Mouse (Mus musculus): ENCODE results near the gene Sdk1. TPM values are rescaled to one million over a fixed set of nuclear protein-coding genes. Genes with fewer than 3 reads are reported as not detected.

The Sdk1 gene
- total and polyA plus RNA-seq, 3 experiments: 0.04 to 0.87 TPM; not detected in 1

GRCm38 (mm10) chr5:141591246-141591645, 350.0 kb downstream of the Sdk1 start:
- in situ Hi-C loops (cut with MboI; ENCODE audit: low pct_ligation_motif_present, low pct_unique_long_range_greater_than_20kb, low sequenced_read_pairs): no loop called here
- Histone ChIP-seq H3K27ac (ENCODE audit: insufficient read depth, low read depth) (no peak overlapping the region), H3K4me2 (ENCODE audit: insufficient read depth, low read depth, poor library complexity, severe bottlenecking) (no peak overlapping the region), H3K36me3 (replicated peaks in 1 of 2; ENCODE audit: control insufficient read depth in 1 of 2, insufficient read depth in 1 of 2, low read length in 1 of 2) (no peaks in the 10 kb centered on the region), H3K79me2 (replicated peaks; ENCODE audit: control insufficient read depth, extremely low read depth, insufficient read depth, poor library complexity, severe bottlenecking) (no peaks in the 10 kb centered on the region), H3K27me3 (replicated peaks) (no peaks in the 10 kb centered on the region), H3K9ac (ENCODE audit: insufficient read depth, low read depth) (no peak overlapping the region), H3K4me1 (ENCODE audit: control insufficient read depth in 1 of 2, insufficient read depth in 2 of 2) (peaks cover 0 to 26% of the 10 kb centered on the region in 2 experiments; a peak in 2 of 4 replicates), H3K4me3 (replicated peaks in 1 of 3; ENCODE audit: low read depth in 2 of 3, low read length in 2 of 3, poor library complexity in 1 of 3) (no peak overlapping the region), H3K9me3 (replicated peaks; ENCODE audit: low read length) (no peaks in the 10 kb centered on the region)
- dilution Hi-C loops (cut with MboI; ENCODE audit: extremely low pct_ligation_motif_present, extremely low pct_unique_long_range_greater_than_20kb, low sequenced_read_pairs): no loop called here
- DNase-seq (ENCODE audit: extremely low read depth): no peak
- TF ChIP-seq ZMIZ1 (IDR thresholded peaks at IDR 0.05; ENCODE audit: low read depth, low read length): no peak
- TF ChIP-seq KAT2A (IDR thresholded peaks at IDR 0.05; ENCODE audit: insufficient replicate concordance, low read length): no peak
- no peak for TF ChIP-seq POLR2AphosphoS2 (IDR thresholded peaks at IDR 0.05; ENCODE audit: low read depth, low read length)
- TF ChIP-seq MYC (IDR thresholded peaks at IDR 0.05; ENCODE audit: low read depth, low read length): no peak
- no peak for TF ChIP-seq CHD1 (IDR thresholded peaks at IDR 0.05; ENCODE audit: low read depth, low read length)
- TF ChIP-seq MEF2A (IDR thresholded peaks at IDR 0.05; ENCODE audit: borderline replicate concordance, low read depth, low read length): no peak
- no peak for TF ChIP-seq HCFC1 (IDR thresholded peaks at IDR 0.05; ENCODE audit: low read depth, low read length)
- no peak for TF ChIP-seq BHLHE40 (IDR thresholded peaks at IDR 0.05; ENCODE audit: low read depth, low read length)
- TF ChIP-seq E2F4 (IDR thresholded peaks at IDR 0.05; ENCODE audit: insufficient replicate concordance, low read depth, low read length): no peak
- TF ChIP-seq PAX5 (IDR thresholded peaks at IDR 0.05; ENCODE audit: low read length): no peak
- TF ChIP-seq USF2 (conservative IDR thresholded peaks at IDR 0.05; ENCODE audit: low read depth, low read length): no peak
- no peak for TF ChIP-seq UBTF (IDR thresholded peaks at IDR 0.05; ENCODE audit: low read depth, low read length)
- TF ChIP-seq USF1 (IDR thresholded peaks at IDR 0.05; ENCODE audit: low read depth, low read length): no peak
- no peak for TF ChIP-seq ETS1 (conservative IDR thresholded peaks at IDR 0.05; ENCODE audit: low read depth, low read length)
- no peak for TF ChIP-seq JUN (IDR thresholded peaks at IDR 0.05; ENCODE audit: insufficient read depth, low read depth, low read length)
- no peak for TF ChIP-seq JUND (conservative IDR thresholded peaks at IDR 0.05; ENCODE audit: low read depth, low read length)
- no peak for TF ChIP-seq IRF4 (IDR thresholded peaks at IDR 0.05; ENCODE audit: low read depth, low read length)
- no peak for TF ChIP-seq POLR2A (IDR thresholded peaks at IDR 0.05; ENCODE audit: low read depth, low read length)
- TF ChIP-seq MAFK (IDR thresholded peaks at IDR 0.05; ENCODE audit: insufficient replicate concordance, low read length): no peak
- TF ChIP-seq GABPA (IDR thresholded peaks at IDR 0.05; ENCODE audit: insufficient replicate concordance, low read depth, low read length): no peak

DNA sequence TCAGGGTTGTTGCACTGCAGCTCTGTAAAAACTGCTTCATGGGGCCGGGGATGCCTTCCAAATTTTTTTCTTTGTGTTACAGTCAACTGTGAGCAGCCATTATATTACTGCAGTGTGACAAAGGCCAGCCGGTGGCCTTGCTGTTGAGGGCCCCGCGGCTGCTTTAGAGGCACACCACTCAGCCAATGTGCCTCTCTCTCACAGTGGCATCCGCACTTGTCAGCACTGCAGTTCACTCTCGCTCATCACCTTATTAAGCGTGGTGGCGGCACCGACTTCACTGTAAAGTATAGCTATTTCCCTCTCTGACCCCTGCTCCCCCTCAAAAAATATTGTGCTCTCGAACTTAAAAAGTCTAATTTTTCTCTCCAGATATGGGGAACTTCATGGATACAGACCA, 371.4 kb downstream of the Sdk1 start:
- no peaks in the 10 kb centered on the region for H3K9me3 ChIP-seq (replicated peaks; ENCODE audit: low read length)
- DNase-seq (ENCODE audit: extremely low read depth): no peak
- dilution Hi-C loops (cut with MboI; ENCODE audit: extremely low pct_ligation_motif_present, extremely low pct_unique_long_range_greater_than_20kb, low sequenced_read_pairs): no loop called here

More for the DNA sequence above, 371.4 kb downstream of the Sdk1 start:
- H3K27ac ChIP-seq (ENCODE audit: insufficient read depth, low read depth): no peak overlapping the region
- H3K36me3 ChIP-seq (replicated peaks in 1 of 2; ENCODE audit: control insufficient read depth in 1 of 2, insufficient read depth in 1 of 2, low read length in 1 of 2): no peaks in the 10 kb centered on the region
- in situ Hi-C loops (cut with MboI; ENCODE audit: low pct_ligation_motif_present, low pct_unique_long_range_greater_than_20kb, low sequenced_read_pairs): no loop called here
- H3K79me2 ChIP-seq (replicated peaks; ENCODE audit: control insufficient read depth, extremely low read depth, insufficient read depth, poor library complexity, severe bottlenecking): no peaks in the 10 kb centered on the region
- H3K4me2 ChIP-seq (ENCODE audit: insufficient read depth, low read depth, poor library complexity, severe bottlenecking): no peak overlapping the region
- H3K4me3 ChIP-seq (replicated peaks in 1 of 3; ENCODE audit: low read depth in 2 of 3, low read length in 2 of 3, poor library complexity in 1 of 3): no peak overlapping the region
- no peaks in the 10 kb centered on the region for H3K27me3 ChIP-seq (replicated peaks)
- H3K4me1 ChIP-seq (ENCODE audit: control insufficient read depth in 1 of 2, insufficient read depth in 2 of 2): peaks cover 0 to 10% of the 10 kb centered on the region in 2 experiments; a peak in 2 of 4 replicates
- no peak overlapping the region for H3K9ac ChIP-seq (ENCODE audit: insufficient read depth, low read depth)
- TF ChIP-seq SIN3A (IDR thresholded peaks at IDR 0.05; ENCODE audit: low read length): no peak
- no peak for TF ChIP-seq POLR2A (IDR thresholded peaks at IDR 0.05; ENCODE audit: low read depth, low read length)
- no peak for TF ChIP-seq ELF1 (IDR thresholded peaks at IDR 0.05; ENCODE audit: low read depth, low read length)
- no peak for TF ChIP-seq NRF1 (IDR thresholded peaks at IDR 0.05; ENCODE audit: low read depth, low read length)
- TF ChIP-seq RCOR1 (conservative IDR thresholded peaks at IDR 0.05; ENCODE audit: low read depth, low read length): no peak
- TF ChIP-seq CTCF (conservative IDR thresholded peaks at IDR 0.05 in 1 of 2, IDR thresholded peaks at IDR 0.05 in 1 of 2; ENCODE audit: low read depth in 2 of 2, low read length in 2 of 2): no peak
- TF ChIP-seq TBP (conservative IDR thresholded peaks at IDR 0.05; ENCODE audit: low read depth, low read length): no peak
- TF ChIP-seq ZMIZ1 (IDR thresholded peaks at IDR 0.05; ENCODE audit: low read depth, low read length): no peak
- TF ChIP-seq SMC3 (IDR thresholded peaks at IDR 0.05; ENCODE audit: low read depth, low read length): no peak
- TF ChIP-seq KAT2A (IDR thresholded peaks at IDR 0.05; ENCODE audit: insufficient replicate concordance, low read length): no peak
- TF ChIP-seq BHLHE40 (IDR thresholded peaks at IDR 0.05; ENCODE audit: low read depth, low read length): no peak
- TF ChIP-seq RAD21 (IDR thresholded peaks at IDR 0.05; ENCODE audit: low read depth, low read length): no peak
- no peak for TF ChIP-seq UBTF (IDR thresholded peaks at IDR 0.05; ENCODE audit: low read depth, low read length)
- no peak for TF ChIP-seq GABPA (IDR thresholded peaks at IDR 0.05; ENCODE audit: insufficient replicate concordance, low read depth, low read length)
- no peak for TF ChIP-seq ZC3H11A (IDR thresholded peaks at IDR 0.05; ENCODE audit: low read depth, low read length)
- no peak for TF ChIP-seq CHD1 (IDR thresholded peaks at IDR 0.05; ENCODE audit: low read depth, low read length)
- no peak for TF ChIP-seq ZKSCAN1 (IDR thresholded peaks at IDR 0.05; ENCODE audit: borderline replicate concordance, low read depth, low read length)
- TF ChIP-seq NELFE (IDR thresholded peaks at IDR 0.05; ENCODE audit: low read depth, low read length): no peak
- TF ChIP-seq MAX (IDR thresholded peaks at IDR 0.05; ENCODE audit: low read length): no peak
- no peak for TF ChIP-seq ETS1 (conservative IDR thresholded peaks at IDR 0.05; ENCODE audit: low read depth, low read length)

Measured in CH12.LX (cell line).